ENCODE assay signal across 10 mouse cellular contexts in genomic region chr3:89534566-89535097, GRCm38 (mm10). TPM values are rescaled to one million over a fixed set of nuclear protein-coding genes. Genes with fewer than 3 reads are reported as not detected.
DNase-seq lines count a peak whose midpoint lies in the region; ATAC-seq lines count a peak whose summit lies in the region.
"Had no signal": no experiment of that assay in that cellular context is flagged by ENCODE, and none has a peak within 500 bp of the region (broad histone marks: within the 10 kb centered on the region; RNA-seq: fewer than 3 reads in every experiment).

No protein-coding gene starts in this region.

- peaks cover 11% of the 10 kb centered on the region for H3K4me1 ChIP-seq in kidney, embryonic 14.5 days (ENCODE audit: control insufficient read depth, insufficient read depth, low read length)
- H3K4me1 ChIP-seq in lung, embryonic 15.5 days: peaks cover 9% of the 10 kb centered on the region

- no peaks in the 10 kb centered on the region for H3K9me3 ChIP-seq in kidney, embryonic 14.5 days (ENCODE audit: control insufficient read depth, low read length)
- H3K9me3 ChIP-seq in lung, embryonic 15.5 days: no peaks in the 10 kb centered on the region
- H3K9me3 ChIP-seq: midbrain, embryonic 12.5 days had no signal

- ATAC-seq in kidney, embryonic 14.5 days (ENCODE audit: low FRiP score, low TSS enrichment): no peak
- peak; percentile 57; the same call in 1 of the 2 replicates for ATAC-seq in lung, embryonic 15.5 days (ENCODE audit: borderline replicate concordance, extremely low read depth, low FRiP score, low TSS enrichment)

- H3K36me3 ChIP-seq in kidney, embryonic 14.5 days (ENCODE audit: control insufficient read depth, insufficient read depth, low read length): no peaks in the 10 kb centered on the region
- H3K36me3 ChIP-seq in lung, embryonic 15.5 days: no peaks in the 10 kb centered on the region
- H3K36me3 ChIP-seq: midbrain, embryonic 12.5 days had no signal

- H3K27me3 ChIP-seq in kidney, embryonic 14.5 days (ENCODE audit: control insufficient read depth, insufficient read depth, low read length): no peaks in the 10 kb centered on the region
- no peaks in the 10 kb centered on the region for H3K27me3 ChIP-seq in lung, embryonic 15.5 days

- 37% methylated on average over 6 of the region's 6 CpGs for WGBS in kidney, embryonic 14.5 days
- 34% methylated on average over 6 of the region's 6 CpGs for WGBS in lung, embryonic 15.5 days

- H3K4me3 ChIP-seq in kidney, embryonic 14.5 days (ENCODE audit: low read length): no peak overlapping the region
- H3K4me3 ChIP-seq in lung, embryonic 15.5 days: no peak overlapping the region
- H3K4me3 ChIP-seq: midbrain, embryonic 12.5 days had no signal

- no peak overlapping the region for H3K27ac ChIP-seq in kidney, embryonic 14.5 days (ENCODE audit: low read depth, low read length)
- no peak overlapping the region for H3K27ac ChIP-seq in lung, embryonic 15.5 days
- H3K27ac ChIP-seq: midbrain, embryonic 12.5 days had no signal

- DNase-seq in kidney, adult 11 months: peak; percentile 17
- DNase-seq in adrenal gland, adult 2 months: peak; percentile 74
- peak; percentile 18 for DNase-seq in fibroblast of lung, adult 2 months (ENCODE audit: low read depth)
- DNase-seq in c-Kit-positive CD71-positive TER-119-positive erythroid progenitor cells, embryonic 14.5 days (ENCODE audit: low spot score): no peak
- DNase-seq in frontal cortex, adult 2 months (ENCODE audit: extremely low spot score in 1 of 2, low spot score in 1 of 2): no peak
- no peak for DNase-seq in spleen, postnatal 10 days (ENCODE audit: low spot score in 2 of 2)

- H3K9ac ChIP-seq in kidney, embryonic 14.5 days (ENCODE audit: low read depth, low read length): no peak overlapping the region
- no peak overlapping the region for H3K9ac ChIP-seq in lung, embryonic 15.5 days
- H3K9ac ChIP-seq: midbrain, embryonic 12.5 days had no signal

- no peak overlapping the region for H3K4me2 ChIP-seq in kidney, embryonic 14.5 days (replicated peaks; ENCODE audit: low read depth, low read length)
- H3K4me2 ChIP-seq in lung, embryonic 15.5 days: no peak overlapping the region
- H3K4me2 ChIP-seq: midbrain, embryonic 12.5 days had no signal

RNA-seq across cellular contexts. Expression of gene Kcnn3, which starts 14.7 kb away (rescaled TPM):
- 1.4 and 2.1 TPM in 2 replicates for polyA plus RNA-seq in kidney, embryonic 14.5 days (2014; fragmentation: Nextera tagmentation; extraction: Ambion mirVana)
- total RNA-seq in adrenal gland, adult 2 months (2021): 1 to 10 TPM; 3.1 to 5.2 TPM
- polyA plus RNA-seq in adrenal gland, adult 2 months (2012; rRNA removed): 1.7 and 2.0 TPM in 2 replicates
- polyA plus RNA-seq in lung, embryonic 15.5 days (2015; fragmentation: Nextera tagmentation; extraction: Ambion mirVana): 1.1 and 1.2 TPM in 2 replicates
- polyA plus RNA-seq in frontal cortex, adult 2 months (2012; rRNA removed): 11.4 and 15.8 TPM in 2 replicates
- total RNA-seq: MEL had no signal

Comparison
In these comparisons a context has a peak if more than half of its experiments do, and no peak if none do; other contexts are left out.
1. DNase-seq: peak in kidney, adult 11 months (single experiment), adrenal gland, adult 2 months (single experiment) and fibroblast of lung, adult 2 months (single experiment); none in c-Kit-positive CD71-positive TER-119-positive erythroid progenitor cells, embryonic 14.5 days (single experiment), frontal cortex, adult 2 months (0 of 2) and spleen, postnatal 10 days (0 of 2).